Mouse (Mus musculus) kidney, adult 11 months (tissue): ENCODE measurements around the gene Gria2.

Source experiments
- DNase-seq: peaks from one replicate; pipeline ENCODE4 v3.0.0; 2022

Gria2 gene

DNA sequence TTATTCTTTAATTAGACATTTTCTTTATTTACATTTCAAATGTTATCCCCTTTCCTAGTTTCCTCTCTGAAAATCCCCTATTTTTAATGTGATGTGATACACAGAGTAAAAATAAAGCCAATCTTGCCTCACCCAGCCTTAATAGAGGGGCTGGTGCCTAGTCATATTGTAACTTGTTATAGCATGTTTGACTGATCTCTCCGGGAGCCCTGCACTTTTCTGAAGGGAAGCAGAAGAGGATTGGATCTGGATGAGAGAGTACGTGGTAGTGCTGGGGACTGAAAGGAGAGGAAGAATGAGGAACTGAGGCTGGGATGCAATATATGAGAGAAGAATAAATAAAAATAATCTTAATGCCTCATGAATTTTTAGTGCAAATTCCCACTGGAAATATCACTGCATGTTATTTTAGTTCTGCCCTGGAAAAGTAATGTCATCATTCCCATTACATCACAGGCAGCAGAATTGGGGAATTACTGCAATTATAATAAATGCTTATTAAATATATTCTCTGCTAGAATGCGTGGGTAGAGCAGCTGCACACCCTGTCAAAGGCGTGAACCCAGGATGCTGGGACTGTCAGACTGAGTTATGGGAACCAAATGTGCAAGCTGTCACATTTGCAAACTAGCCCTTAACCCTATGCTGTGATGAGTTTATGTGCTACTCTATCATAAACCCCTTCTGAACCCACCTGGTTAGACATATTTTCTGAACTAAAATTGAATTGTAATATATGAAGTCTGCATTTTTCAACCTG is 28.4 kb downstream of the Gria2 start:
- DNase-seq, result no peak

DNA sequence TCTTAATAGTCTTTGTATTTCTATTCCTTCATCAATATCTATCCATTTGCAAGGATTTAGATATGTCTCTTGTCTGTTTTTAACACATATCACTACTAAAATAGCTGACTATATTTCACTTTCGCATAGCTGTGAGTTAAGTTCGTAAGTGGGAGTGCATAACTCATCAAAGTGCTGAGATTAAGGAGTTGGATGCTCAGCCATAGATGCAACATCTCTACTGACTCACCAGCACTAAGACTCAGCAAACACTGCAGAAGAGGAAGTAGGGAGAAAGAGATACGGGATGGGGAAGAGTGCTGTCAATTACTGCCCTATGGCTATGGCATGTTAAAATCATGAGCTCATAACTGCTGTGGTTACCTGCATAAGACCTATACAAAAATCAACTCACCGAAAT is 29.4 kb downstream of the Gria2 start:
- no peak for DNase-seq

DNA sequence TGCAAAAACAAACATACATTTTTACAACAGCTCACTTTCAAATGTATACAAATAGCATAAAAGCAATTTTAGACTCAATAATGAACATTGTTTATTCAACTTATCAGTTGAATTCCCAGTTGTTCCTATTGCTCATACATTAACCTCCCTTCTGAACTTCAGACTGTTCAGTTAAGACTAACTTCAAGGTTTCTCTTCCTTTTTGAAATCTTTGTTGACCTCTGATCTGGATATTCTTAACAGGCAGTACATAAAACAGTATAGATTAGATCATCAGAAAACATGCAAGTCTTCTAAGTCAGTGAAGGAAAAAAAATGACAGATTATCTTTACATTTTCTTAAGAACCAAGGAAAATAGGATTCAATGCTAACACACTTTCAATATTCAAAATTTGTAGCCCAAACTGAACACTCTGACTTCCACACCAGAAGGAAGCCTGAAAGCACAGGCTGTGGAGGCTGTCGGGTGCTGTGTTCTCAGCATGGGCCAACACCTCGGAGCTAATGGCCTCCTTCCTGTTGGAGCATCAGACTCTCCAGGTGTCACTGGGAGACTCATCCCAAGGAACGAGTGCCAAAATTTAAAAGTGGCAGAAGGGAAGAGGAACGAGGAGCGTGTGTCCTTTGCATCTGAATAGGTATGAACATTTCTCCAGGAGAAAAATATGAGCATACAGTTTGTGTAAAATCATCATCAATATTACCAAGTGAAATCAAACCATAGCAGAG is 33.0 kb downstream of the Gria2 start:
- no peak for DNase-seq

DNA sequence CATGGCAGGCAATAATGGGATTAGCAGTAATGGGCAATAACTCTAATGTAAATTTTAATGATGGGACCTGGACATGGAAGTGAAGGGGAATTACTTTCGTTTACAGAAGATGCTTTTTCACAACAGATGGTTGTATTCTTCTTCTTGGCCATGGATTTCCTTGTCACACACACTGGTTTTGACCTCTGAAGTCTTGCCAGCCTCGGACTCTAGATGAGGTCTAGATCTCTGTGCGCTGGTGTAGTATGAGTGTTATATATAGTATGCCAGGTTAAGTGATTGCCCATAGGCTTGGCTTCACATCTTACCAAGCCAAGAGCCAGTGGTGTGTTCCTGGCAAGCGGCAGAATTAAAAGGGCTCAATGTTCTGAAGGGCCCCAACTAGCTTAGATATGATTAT is 43.7 kb downstream of the Gria2 start:
- DNase-seq, result no peak

DNA sequence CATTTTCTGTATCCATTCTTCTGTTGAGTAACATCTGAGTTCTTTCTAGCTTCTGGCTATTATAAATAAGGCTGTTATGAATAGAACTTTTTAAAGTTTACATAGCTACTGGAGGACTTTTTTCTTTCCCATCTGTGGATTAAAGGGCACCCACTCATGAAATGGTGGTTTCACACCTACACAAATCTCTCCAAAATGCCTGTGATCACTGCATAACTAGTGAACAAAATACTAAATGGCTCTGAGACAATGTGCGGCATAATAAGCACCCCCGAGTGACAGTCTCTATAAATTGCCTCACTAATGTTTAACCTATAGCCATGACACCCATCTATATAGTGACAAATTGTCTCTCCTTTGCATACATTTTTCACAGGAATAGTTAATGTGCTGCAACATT is 44.3 kb downstream of the Gria2 start:
- DNase-seq, result no peak

DNA sequence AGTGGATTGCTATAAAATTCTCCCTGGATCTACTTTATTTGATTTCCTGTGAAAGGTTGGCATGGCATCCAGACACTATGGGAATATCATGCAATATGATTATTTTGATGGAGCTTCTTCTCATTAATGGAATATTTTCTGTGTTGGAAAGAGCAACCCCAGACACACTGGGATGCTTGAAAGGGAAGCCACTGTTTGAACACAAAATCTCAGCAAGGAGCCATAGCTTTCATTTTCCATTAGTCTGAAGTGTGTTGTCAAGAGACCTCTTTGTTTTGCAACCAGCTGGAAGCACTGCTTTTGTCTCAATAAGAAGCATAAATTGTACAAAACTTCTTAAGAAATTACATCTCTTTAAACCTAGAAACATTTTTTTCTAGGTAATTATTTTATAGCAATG is 51.8 kb downstream of the Gria2 start:
- no peak for DNase-seq

DNA sequence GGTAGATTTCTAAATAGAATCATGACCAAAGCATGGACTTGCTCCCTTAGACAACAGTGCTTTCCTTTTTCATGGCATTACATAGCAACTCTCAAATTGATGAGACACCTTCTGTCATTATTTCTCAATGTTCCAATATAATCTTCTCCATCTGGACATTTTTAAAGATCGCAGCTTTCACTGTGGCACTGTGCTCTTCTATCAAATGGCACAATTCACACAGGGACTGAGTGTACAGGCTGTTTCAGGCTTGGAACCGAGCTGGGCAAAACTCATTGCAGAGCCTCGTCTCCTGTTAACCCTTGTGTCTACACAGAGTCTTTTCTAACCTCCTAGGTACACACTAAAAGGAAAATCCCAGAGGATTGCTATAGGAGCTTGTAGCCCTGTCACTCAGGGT is 77.4 kb downstream of the Gria2 start:
- no peak for DNase-seq

DNA sequence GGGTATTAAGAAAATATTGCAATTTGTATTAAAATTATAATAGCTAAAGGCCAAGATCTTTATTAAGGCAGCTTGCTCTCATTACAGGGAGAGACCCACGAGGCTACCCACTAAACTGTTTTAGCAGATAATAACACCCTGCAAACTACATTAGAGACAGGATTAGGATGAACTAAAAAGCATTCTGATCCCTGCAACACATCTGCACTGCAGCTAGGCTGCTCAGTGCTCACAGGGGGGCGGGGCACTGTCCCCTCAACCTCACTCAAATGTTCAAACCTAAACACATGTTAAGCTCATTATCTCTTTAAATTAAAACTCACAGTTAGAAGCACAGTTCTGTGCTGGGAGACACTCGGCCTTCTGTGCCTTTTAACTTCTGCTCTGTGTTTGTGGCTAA is 89.5 kb downstream of the Gria2 start:
- no peak for DNase-seq

DNA sequence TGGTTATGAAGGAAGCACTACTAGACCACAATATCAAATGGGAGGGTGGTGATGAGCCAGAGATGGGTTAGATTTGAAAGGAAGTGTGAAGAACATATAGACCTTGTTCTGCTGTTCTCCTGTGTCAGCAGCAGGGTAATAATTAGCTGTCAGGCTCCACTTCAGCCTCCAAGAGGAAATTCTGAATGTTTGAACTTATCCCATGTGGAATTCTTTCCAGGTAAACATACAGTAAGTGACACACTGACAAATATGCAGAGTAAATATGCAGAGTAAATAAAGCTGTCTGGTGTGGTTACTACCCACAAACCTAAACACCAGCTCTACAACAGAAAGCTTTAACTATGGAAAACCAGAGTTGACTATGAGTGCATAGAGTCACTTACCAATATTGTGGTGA is 93.6 kb downstream of the Gria2 start:
- DNase-seq, result no peak

DNA sequence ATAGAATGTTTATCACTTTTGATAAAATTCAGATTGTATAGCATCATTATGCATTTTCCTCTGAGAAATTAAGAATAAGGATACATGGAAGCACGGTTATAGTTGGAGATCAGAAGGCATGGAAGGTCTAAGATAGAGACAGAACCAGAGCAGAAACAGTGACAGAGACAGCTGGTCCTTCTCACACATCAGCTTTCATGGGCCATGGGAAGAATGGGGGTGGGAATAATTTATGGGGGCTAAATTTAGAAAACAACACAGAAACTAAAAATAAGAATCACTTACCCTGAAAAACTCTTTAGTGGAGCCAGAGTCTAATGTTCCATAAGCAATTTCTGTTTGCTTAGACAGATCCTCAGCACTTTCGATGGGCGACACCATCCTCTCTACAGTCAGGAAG is 100.5 kb downstream of the Gria2 start:
- DNase-seq, result no peak

DNA sequence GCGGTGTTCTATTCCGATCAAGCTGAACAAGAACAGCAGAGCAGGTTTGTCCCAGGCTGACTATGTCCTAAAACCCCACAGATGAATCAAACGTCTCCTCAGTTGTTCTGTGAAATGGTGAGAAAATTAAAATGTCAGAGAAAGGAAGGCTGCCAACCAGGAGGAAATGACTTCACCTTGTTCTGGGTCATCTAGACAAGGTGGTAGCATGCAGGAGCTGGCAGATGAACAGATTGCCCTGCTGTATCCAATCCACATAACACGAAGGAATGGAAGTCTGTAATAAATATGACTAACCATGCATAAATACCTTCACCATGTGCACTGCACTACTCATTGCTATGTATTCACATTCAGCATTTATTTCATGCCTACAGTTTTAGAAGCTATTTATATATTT is 105.1 kb downstream of the Gria2 start:
- DNase-seq, result no peak

DNA sequence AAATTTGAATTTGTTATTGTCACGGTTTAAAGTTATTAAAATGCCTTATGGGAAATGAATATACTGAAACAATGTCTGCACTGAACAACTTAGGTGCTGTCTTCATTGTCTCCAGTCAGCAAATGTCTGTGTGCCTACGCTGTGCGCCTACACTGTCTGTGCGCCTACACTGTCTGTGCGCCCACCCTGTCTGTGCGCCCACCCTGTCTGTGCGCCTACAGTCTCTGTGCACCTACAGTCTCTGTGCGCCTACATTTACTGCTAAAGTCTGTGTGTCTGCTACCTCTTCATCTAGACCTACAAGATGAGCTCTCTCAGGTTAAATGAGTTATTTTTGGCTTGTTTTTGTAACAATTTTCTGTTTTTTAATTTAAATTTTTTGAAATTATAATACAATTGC is 107.7 kb downstream of the Gria2 start:
- DNase-seq, result no peak

DNA sequence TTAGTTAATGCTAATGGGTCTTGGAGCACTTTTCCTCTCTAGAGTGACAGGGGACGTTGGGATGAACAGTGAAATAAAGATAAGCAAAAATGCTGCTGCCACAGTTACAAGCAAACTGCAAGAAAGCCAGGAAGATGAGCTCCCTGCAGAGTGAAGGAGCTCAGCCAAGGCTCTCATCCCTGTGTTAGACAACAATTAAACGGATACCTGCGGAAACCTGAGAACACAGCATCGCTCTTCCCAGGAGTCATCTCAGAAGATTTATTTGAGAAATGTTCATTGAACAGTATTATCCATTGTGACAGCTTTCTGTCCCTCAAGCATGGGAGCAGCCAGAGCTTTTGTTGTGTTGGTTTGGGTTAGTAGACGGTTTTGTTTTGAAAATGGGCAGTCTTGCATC is 137.5 kb downstream of the Gria2 start:
- no peak for DNase-seq

DNA sequence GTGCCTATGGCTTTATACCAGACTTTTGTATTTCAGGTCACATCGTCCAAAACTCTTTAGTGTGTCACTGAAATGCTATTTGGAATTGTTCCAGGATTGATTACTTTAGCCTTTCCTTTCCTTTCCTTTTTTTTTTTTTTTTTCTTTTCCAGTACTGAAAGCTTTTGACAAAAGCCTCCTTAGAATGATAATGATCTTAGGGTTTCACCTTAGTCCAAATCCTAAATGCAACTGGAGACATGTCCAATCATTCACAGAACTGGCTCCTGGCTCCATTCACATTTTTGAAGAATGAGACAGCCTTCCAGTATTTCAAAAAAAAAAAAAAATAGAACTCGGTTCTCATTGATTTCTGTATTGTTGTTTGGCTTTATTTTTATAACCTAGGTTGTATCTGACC is 139.3 kb downstream of the Gria2 start:
- DNase-seq, result no peak

DNA sequence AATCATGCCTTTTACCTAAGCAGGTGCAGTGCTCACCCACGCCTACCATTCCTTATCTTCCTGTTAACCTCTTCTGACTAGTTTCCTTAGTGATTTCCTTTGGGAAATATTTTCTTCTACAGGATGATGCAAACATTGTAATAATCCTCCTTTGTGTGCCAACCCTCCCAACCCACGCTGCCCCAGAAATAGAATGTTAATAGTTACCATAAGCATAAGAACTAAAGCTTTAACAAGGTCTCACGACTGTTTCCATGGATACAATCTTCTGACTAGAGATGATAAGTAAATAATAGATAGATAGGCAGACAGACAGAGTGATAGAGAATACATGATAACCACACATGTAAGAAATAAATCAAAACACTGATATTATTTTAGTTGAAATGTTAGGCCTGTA is 140.8 kb downstream of the Gria2 start:
- no peak for DNase-seq

DNA sequence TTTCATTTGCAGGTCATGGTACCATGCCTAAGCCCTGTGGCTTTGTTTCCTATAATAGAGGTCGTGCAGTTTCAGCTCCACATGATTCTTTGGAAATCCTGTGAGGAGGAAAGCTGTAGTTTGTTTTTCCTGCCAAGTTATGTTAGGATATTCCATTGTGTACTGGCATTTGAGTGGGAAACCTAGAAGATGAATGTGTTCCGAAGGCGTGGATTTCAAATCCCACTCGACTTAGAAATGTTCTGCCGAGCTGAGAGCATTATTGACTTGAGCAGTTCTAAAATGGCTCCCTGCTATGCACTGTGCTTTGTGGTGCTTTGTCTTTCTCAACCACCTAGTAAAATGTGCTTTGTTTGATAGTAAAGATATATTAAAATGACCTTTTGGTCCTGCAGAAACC is 150.4 kb downstream of the Gria2 start:
- no peak for DNase-seq
